Mouse (Mus musculus) neural tube, embryonic 15.5 days (tissue): ENCODE results near the gene Cntnap1. TPM values are rescaled to one million over a fixed set of nuclear protein-coding genes. Genes with fewer than 3 reads are reported as not detected.
"Not testable (repeated sequence)": the region's sequence is repeated elsewhere in the genome, so short reads cannot be mapped to it uniquely, and the experiment has no call there.

Experiments
- ATAC-seq: fragments of 200-750 bp; cut with Nextera tagmentation; 2 replicates; pipeline ENCODE4 v1.8.0; 2017; ENCODE audit warnings: mild to moderate bottlenecking, moderate TSS enrichment, moderate library complexity; ENCODE audit not compliant: low FRiP score
- H3K27ac ChIP-seq: fragments of 300-500 bp; sonication (generic); replicated peaks from 2 replicates; pipeline ENCODE4 v1.5.1; 2015; ENCODE audit warnings: mild to moderate bottlenecking, inconsistent platforms
- H3K27me3 ChIP-seq: fragments of 300-500 bp; sonication (generic); replicated peaks from 2 replicates; pipeline ENCODE4 v1.6.1; 2015; ENCODE audit warnings: inconsistent platforms
- H3K36me3 ChIP-seq: fragments of 300-500 bp; sonication (generic); 2 replicates; pipeline ENCODE4 v1.6.1; 2015; ENCODE audit warnings: inconsistent platforms
- H3K4me1 ChIP-seq: fragments of 300-500 bp; sonication (generic); 2 replicates; pipeline ENCODE4 v1.6.1; 2015; ENCODE audit warnings: inconsistent platforms
- H3K4me2 ChIP-seq: fragments of 300-500 bp; sonication (generic); 2 replicates; pipeline ENCODE4 v1.6.1; 2015; ENCODE audit warnings: inconsistent platforms, mild to moderate bottlenecking, moderate library complexity
- H3K4me3 ChIP-seq: fragments of 300-500 bp; sonication (generic); replicated peaks from 2 replicates; pipeline ENCODE4 v1.5.1; 2015; ENCODE audit warnings: mild to moderate bottlenecking, inconsistent platforms
- H3K9ac ChIP-seq: fragments of 300-500 bp; sonication (generic); replicated peaks from 2 replicates; pipeline ENCODE4 v1.6.1; 2015; ENCODE audit warnings: mild to moderate bottlenecking, inconsistent platforms
- H3K9me3 ChIP-seq: fragments of 300-500 bp; sonication (generic); replicated peaks from 2 replicates; pipeline ENCODE4 v1.6.1; 2016; ENCODE audit warnings: inconsistent platforms
- WGBS: fragments of 180-500 bp; shearing (Covaris S2); methylation state at CpG from one replicate; pipeline ENCODE4 v1.1.7; 2015; ENCODE audit warnings: mixed read lengths; 5-methylcytosine and 5-hydroxymethylcytosine counted together
- polyA plus RNA-seq: library from polyadenylated mRNA; unstranded; fragments of >200 nt; fragmentation: Nextera tagmentation; extraction: Ambion mirVana; gene quantifications from 2 replicates; pipeline ENCODE4 v1.2.1, GENCODE M21; 2015

The Cntnap1 gene
- 11.2 and 12.3 TPM in 2 replicates for polyA plus RNA-seq

GRCm38 (mm10) chr11:101170354-101170810 is at the start of gene Cntnap1:
Cntnap1 (plus strand) TSS chr11:101170523.
- Histone ChIP-seq H3K4me1 (peaks cover 66% of the 10 kb centered on the region), H3K4me3 (peak within 1 kb of the TSS; percentile 70), H3K27me3 (peaks cover 46% of the 10 kb centered on the region), H3K9me3 (no peaks in the 10 kb centered on the region), H3K9ac (peak within 1 kb of the TSS; percentile 65), H3K36me3 (peaks cover 22% of the 10 kb centered on the region), H3K27ac (peak within 1 kb of the TSS; percentile 85), H3K4me2 (peak within 1 kb of the TSS; percentile 76)
- under 1% methylated on average over 35 of the region's 35 CpGs for WGBS
- ATAC-seq: no peak

GRCm38 (mm10) chr11:101120545-101121188 is 49.7 kb upstream of the Cntnap1 start:
- H3K9ac ChIP-seq: peak overlapping the region; percentile 88
- no peak; the same call in 1 of the 2 replicates for ATAC-seq
- WGBS: 22% methylated on average over 19 of the region's 19 CpGs
- H3K4me1 ChIP-seq: peaks cover 42% of the 10 kb centered on the region
- peaks cover 24% of the 10 kb centered on the region for H3K36me3 ChIP-seq
- H3K4me3 ChIP-seq: peak overlapping the region; percentile 89
- no peaks in the 10 kb centered on the region for H3K9me3 ChIP-seq
- H3K27ac ChIP-seq: peak overlapping the region; percentile 94
- H3K4me2 ChIP-seq: peak overlapping the region; percentile 95
- H3K27me3 ChIP-seq: no peaks in the 10 kb centered on the region

GRCm38 (mm10) chr11:101124494-101124893 is 45.8 kb upstream of the Cntnap1 start:
- H3K4me1 ChIP-seq: peaks cover 11% of the 10 kb centered on the region
- not testable (repeated sequence) for H3K4me2 ChIP-seq, H3K27me3 ChIP-seq, H3K9ac ChIP-seq, H3K4me3 ChIP-seq, ATAC-seq, H3K9me3 ChIP-seq, H3K27ac ChIP-seq
- WGBS: 93% methylated on average over 8 of the region's 8 CpGs
- H3K36me3 ChIP-seq: peaks cover 37% of the 10 kb centered on the region

GRCm38 (mm10) chr11:101125008-101125407 is 45.3 kb upstream of the Cntnap1 start:
- Histone ChIP-seq H3K36me3 (peaks cover 37% of the 10 kb centered on the region), H3K4me1 (peaks cover 11% of the 10 kb centered on the region)
- H3K27me3 ChIP-seq, H3K27ac ChIP-seq, H3K9me3 ChIP-seq, H3K9ac ChIP-seq, H3K4me3 ChIP-seq, H3K4me2 ChIP-seq, ATAC-seq: not testable (repeated sequence)
- 97% methylated on average over 9 of the region's 9 CpGs for WGBS

GRCm38 (mm10) chr11:101127075-101127474 is 43.2 kb upstream of the Cntnap1 start:
- no peak overlapping the region for H3K4me2 ChIP-seq
- no peaks in the 10 kb centered on the region for H3K4me1 ChIP-seq
- H3K36me3 ChIP-seq: peaks cover 37% of the 10 kb centered on the region
- H3K27ac ChIP-seq: no peak overlapping the region
- no peak for ATAC-seq
- no peak overlapping the region for H3K4me3 ChIP-seq
- 100% methylated on average over 1 of the region's 1 CpGs for WGBS
- no peak overlapping the region for H3K9ac ChIP-seq
- no peaks in the 10 kb centered on the region for H3K9me3 ChIP-seq
- no peaks in the 10 kb centered on the region for H3K27me3 ChIP-seq

- no peak for ATAC-seq
- Histone ChIP-seq H3K4me2 (no peak overlapping the region), H3K36me3 (peaks cover 18% of the 10 kb centered on the region), H3K27me3 (no peaks in the 10 kb centered on the region), H3K9me3 (no peaks in the 10 kb centered on the region), H3K4me3 (no peak overlapping the region), H3K27ac (no peak overlapping the region), H3K9ac (no peak overlapping the region), H3K4me1 (no peaks in the 10 kb centered on the region)
- WGBS: 90% methylated on average over 11 of the region's 11 CpGs
Observed at GRCm38 (mm10) chr11:101128996-101129577, 41.2 kb upstream of the Cntnap1 start.

GRCm38 (mm10) chr11:101130056-101130756 is 40.1 kb upstream of the Cntnap1 start:
- H3K9me3 ChIP-seq: no peaks in the 10 kb centered on the region
- H3K27me3 ChIP-seq: no peaks in the 10 kb centered on the region
- WGBS: 54% methylated on average over 18 of the region's 18 CpGs
- no peaks in the 10 kb centered on the region for H3K4me1 ChIP-seq
- H3K27ac ChIP-seq: no peak overlapping the region
- H3K36me3 ChIP-seq: peaks cover 18% of the 10 kb centered on the region
- no peak overlapping the region for H3K4me2 ChIP-seq
- ATAC-seq: no peak
- no peak overlapping the region for H3K9ac ChIP-seq
- H3K4me3 ChIP-seq: no peak overlapping the region

GRCm38 (mm10) chr11:101131187-101131586 is 39.1 kb upstream of the Cntnap1 start:
- H3K27ac ChIP-seq: no peak overlapping the region
- no peak overlapping the region for H3K4me3 ChIP-seq
- 85% methylated on average over 2 of the region's 2 CpGs for WGBS
- ATAC-seq: no peak
- no peaks in the 10 kb centered on the region for H3K4me1 ChIP-seq
- no peak overlapping the region for H3K4me2 ChIP-seq
- H3K36me3 ChIP-seq: peaks cover 8% of the 10 kb centered on the region
- no peak overlapping the region for H3K9ac ChIP-seq
- H3K9me3 ChIP-seq: no peaks in the 10 kb centered on the region
- H3K27me3 ChIP-seq: no peaks in the 10 kb centered on the region

GRCm38 (mm10) chr11:101131701-101132100 is 38.6 kb upstream of the Cntnap1 start:
- H3K4me3 ChIP-seq: no peak overlapping the region
- ATAC-seq: no peak
- H3K27ac ChIP-seq: no peak overlapping the region
- WGBS: 89% methylated on average over 6 of the region's 6 CpGs
- no peaks in the 10 kb centered on the region for H3K4me1 ChIP-seq
- H3K36me3 ChIP-seq: peaks cover 3% of the 10 kb centered on the region
- no peak overlapping the region for H3K4me2 ChIP-seq
- no peaks in the 10 kb centered on the region for H3K27me3 ChIP-seq
- H3K9ac ChIP-seq: no peak overlapping the region
- no peaks in the 10 kb centered on the region for H3K9me3 ChIP-seq

GRCm38 (mm10) chr11:101133037-101133436 is 37.3 kb upstream of the Cntnap1 start:
- Histone ChIP-seq H3K4me2 (no peak overlapping the region), H3K36me3 (no peaks in the 10 kb centered on the region), H3K4me1 (no peaks in the 10 kb centered on the region), H3K9ac (no peak overlapping the region), H3K27ac (no peak overlapping the region), H3K9me3 (no peaks in the 10 kb centered on the region), H3K4me3 (no peak overlapping the region), H3K27me3 (no peaks in the 10 kb centered on the region)
- no peak for ATAC-seq
- WGBS: 81% methylated on average over 12 of the region's 12 CpGs

- no peaks in the 10 kb centered on the region for H3K36me3 ChIP-seq
- no peak overlapping the region for H3K4me2 ChIP-seq
- 82% methylated on average over 13 of the region's 13 CpGs for WGBS
- H3K27ac ChIP-seq: no peak overlapping the region
- H3K27me3 ChIP-seq: no peaks in the 10 kb centered on the region
- ATAC-seq: no peak
- H3K9ac ChIP-seq: no peak overlapping the region
- peaks cover 6% of the 10 kb centered on the region for H3K4me1 ChIP-seq
- H3K9me3 ChIP-seq: no peaks in the 10 kb centered on the region
- H3K4me3 ChIP-seq: no peak overlapping the region
Observed at GRCm38 (mm10) chr11:101134217-101134865, 36.0 kb upstream of the Cntnap1 start.
